Mouse (Mus musculus): ENCODE measurements around the gene Gnaq.
A peak's percentile ranks its signal among the peaks of the same experiment; 100 is the strongest.

Gnaq gene

GRCm38 (mm10) chr19:16314295-16314821 lies 181.7 kb downstream of the Gnaq start:
- peak; percentile 75 for DNase-seq (ENCODE audit: low read depth, low spot score)

- no peak for DNase-seq (ENCODE audit: low read depth, low spot score)
These were observed 182.9 kb downstream of the Gnaq start for GRCm38 (mm10) chr19:16315525-16315924.

- peak; percentile 45 for DNase-seq (ENCODE audit: low read depth, low spot score)
These were observed 185.6 kb downstream of the Gnaq start for GRCm38 (mm10) chr19:16318128-16318811.

DNA sequence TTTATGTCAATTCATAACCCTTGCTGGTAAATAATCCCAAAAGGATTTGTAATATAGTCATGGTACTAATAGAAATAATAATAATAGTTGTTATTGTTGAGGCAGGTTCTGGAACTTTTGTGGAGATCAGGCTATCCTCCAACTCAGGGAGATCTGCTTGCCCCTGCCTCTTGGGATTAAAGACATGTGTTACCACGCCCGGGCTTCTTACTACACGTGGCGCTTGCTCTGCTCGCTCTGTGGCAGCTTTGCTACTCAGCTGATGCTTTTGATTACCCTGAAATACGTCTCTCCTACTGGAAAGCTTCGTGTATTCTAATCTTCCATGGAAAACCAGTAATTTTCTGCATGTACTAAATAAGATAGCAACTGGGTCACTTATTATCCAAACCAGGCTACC lies 187.4 kb downstream of the Gnaq start:
- DNase-seq (ENCODE audit: low read depth, low spot score), result no peak

DNA sequence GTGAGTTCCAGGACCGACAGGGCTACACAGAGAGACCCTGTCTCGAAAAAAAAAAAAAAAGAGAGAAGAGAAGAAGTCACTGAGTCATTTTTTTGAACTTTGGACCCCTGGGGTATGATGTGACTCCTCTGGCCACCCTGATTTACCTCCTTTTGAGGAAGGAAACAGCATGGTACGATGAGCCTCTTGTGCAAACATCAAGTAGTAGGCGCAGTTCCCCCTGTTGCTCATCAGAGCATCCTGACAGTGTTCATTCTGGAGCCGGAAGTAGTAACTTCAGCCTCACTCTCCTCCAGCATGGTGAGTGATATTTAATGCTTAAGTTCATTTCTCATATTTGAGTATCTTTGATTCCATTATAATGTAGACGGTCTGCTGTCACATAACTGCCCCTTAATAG lies 190.4 kb downstream of the Gnaq start:
- no peak for DNase-seq (ENCODE audit: low read depth, low spot score)

DNA sequence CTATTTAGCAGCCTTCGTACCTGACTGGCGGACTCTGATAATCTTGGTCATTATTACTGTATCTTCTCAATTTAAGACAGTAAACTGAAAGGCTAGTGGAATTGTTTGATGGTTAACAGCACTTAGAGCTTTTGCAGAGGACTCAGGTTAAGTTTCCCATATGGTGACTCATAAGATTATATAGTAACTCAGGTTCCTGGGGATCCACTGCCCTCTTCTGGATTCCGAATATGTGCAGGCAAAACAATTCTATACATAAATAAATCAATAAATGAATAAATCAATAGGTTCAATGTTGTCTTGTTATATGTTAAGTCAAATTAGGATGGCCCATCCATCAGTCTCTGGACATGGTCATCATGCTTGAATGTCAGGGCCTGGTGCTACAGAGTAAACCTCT lies 191.6 kb downstream of the Gnaq start:
- no peak for DNase-seq (ENCODE audit: low read depth, low spot score)

GRCm38 (mm10) chr19:16325911-16326310 lies 193.3 kb downstream of the Gnaq start:
- DNase-seq (ENCODE audit: low read depth, low spot score), result no peak

GRCm38 (mm10) chr19:16327401-16328073 lies 194.9 kb downstream of the Gnaq start:
- DNase-seq (ENCODE audit: low read depth, low spot score), result peak; percentile 54

- peak; percentile 95 for DNase-seq (ENCODE audit: low read depth, low spot score)
These were observed 195.6 kb downstream of the Gnaq start for GRCm38 (mm10) chr19:16328074-16328850.

DNA sequence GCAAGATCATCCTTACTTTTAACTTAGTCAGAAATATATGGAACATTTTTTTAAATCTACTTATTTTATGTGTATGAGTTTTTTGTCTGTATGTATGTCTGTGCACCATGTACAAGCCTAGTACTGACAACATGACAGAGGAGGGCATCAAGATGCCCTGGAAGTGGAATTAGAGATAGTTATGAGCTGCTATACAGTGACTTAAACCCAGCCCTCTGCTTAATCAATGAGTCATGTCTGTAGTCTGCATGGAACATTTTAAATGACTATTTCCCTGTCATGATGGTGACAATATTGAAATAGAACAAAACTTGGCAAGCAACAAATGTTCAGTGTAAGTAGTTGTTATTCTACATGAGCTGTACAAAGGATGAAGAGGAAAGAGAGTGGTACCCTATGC lies 196.4 kb downstream of the Gnaq start:
- peak; percentile 29 for DNase-seq (ENCODE audit: low read depth, low spot score)

- no peak for DNase-seq (ENCODE audit: low read depth, low spot score)
These were observed 197.0 kb downstream of the Gnaq start for GRCm38 (mm10) chr19:16329648-16330047.

GRCm38 (mm10) chr19:16330161-16330560 lies 197.5 kb downstream of the Gnaq start:
- no peak for DNase-seq (ENCODE audit: low read depth, low spot score)

DNA sequence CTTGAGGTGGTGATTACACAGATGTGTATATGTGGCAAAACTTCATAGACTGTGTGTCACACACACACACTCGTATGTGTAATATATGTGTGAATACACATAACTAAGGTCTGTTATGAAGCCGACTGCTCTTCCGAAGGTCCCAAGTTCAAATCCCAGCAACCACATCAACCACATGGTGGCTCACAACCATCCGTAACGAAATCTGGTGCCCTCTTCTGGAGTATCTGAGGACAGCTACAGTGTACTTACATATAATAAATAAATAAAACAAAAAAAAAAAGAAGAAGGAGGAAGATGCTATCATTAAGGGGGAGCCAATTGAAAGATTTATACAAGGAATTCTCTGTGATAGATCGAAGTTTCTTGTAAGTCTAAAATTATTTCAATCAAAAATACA lies 198.4 kb downstream of the Gnaq start:
- no peak for DNase-seq (ENCODE audit: low read depth, low spot score)

- DNase-seq (ENCODE audit: low read depth, low spot score), result peak; percentile 71
These were observed 205.4 kb downstream of the Gnaq start for GRCm38 (mm10) chr19:16337866-16338530.

- DNase-seq (ENCODE audit: low read depth, low spot score), result no peak
These were observed 207.4 kb downstream of the Gnaq start for GRCm38 (mm10) chr19:16339954-16340586.

DNA sequence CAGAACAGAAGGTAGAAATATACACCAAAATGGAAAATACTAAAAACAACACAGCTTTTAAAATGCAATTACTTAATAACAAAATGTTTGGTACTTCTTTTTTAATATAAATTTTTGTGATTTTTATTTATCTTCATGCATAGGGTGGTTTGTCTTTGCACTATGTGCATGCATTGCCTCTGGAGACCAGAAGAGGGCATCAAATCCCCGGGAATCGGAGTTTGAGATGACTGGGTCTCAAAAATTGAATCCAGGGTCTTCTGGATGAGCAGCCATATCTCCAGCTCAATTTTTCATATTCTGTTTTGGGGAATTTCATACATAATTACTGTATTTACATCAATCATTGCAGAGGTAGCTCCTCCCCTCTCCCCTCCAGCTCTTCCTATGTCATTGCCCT lies 210.1 kb downstream of the Gnaq start:
- DNase-seq (ENCODE audit: low read depth, low spot score), result no peak

DNA sequence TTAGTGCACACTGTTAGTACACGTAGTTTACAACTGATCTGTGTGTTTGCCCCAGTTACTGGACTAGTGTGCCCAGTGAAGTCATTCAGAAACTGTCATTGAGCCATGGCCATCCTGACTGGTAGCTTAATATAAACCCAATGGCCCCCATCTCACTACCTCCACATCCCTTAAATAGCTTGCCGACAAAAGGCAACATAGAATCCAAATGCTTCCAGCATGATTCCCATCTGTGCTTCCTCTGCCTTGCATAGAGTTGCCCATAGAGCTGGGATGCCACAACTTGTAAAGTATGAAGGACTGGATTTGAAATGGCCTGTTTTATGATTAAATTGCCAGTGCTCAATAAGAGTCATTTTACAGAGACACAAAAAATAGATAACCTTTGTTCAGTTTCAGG lies 212.9 kb downstream of the Gnaq start:
- peak; percentile 77 for DNase-seq (ENCODE audit: low read depth, low spot score)

GRCm38 (mm10) chr19:16347037-16347436 lies 214.4 kb downstream of the Gnaq start:
- DNase-seq (ENCODE audit: low read depth, low spot score), result peak; percentile 57

- peak; percentile 50 for DNase-seq (ENCODE audit: low read depth, low spot score)
These were observed 221.1 kb downstream of the Gnaq start for GRCm38 (mm10) chr19:16353701-16354136.

DNA sequence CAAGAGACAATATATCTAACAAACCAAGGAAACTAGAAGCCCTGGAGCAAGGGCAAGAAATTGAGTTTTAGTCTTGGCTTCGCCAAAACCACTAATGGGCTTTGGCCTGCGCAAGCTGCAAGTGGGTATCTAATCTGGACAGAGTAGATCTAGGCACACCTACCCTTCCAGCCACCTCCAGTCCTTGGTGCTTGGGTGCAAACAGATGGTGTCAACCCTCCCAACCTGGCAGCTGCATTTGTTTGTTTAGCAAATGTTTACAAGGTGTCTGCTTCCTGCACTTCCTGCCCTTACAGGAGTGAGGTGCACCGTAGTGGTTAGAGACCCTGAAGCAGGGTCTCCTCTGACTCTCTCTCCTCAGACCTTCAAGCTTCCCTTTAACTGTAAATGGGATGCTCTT lies 225.5 kb downstream of the Gnaq start:
- DNase-seq (ENCODE audit: low read depth, low spot score), result no peak

DNA sequence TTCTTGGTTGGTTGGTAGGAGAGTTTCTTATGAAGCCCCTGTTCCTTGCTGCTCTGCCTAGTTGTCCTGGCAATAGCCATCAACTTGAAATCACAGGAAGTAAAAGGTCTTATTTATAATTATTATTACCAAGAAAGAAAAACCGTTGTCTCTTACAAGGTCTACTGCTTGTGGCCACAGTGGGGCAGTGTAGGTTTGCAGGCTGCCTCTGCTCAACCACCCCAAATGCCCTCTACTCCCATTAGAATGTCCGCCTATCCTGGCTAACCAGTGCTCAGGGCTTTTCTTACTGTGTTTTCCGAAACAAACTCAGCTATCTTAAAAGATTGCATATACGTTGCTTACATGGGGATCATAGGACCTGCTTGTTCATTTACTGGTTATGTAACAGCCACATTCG lies 226.3 kb downstream of the Gnaq start:
- DNase-seq (ENCODE audit: low read depth, low spot score), result peak; percentile 66

Measured in brain, adult 2 months (tissue).